Mouse (Mus musculus) myocyte (in vitro differentiated cells): ENCODE measurements at regions not wholly inside any gene's neighbourhood (a gene's known extent, or its start where the extent isn't known, plus 50 kb on each side); places are given as distances from the start of the nearest gene placed in this dataset.

Experiments used
- CEBPB ChIP-seq: IDR thresholded peaks from 2 replicates; pipeline ENCODE4 v1.6.1; 2011; ENCODE audit warnings: mild to moderate bottlenecking, moderate library complexity; ENCODE audit not compliant: poor library complexity, insufficient read depth, severe bottlenecking
- E2F4 ChIP-seq: IDR thresholded peaks from one replicate; pipeline ENCODE4 v1.6.1; 2011; ENCODE audit warnings: mild to moderate bottlenecking, control low read depth, moderate library complexity; ENCODE audit not compliant: insufficient read depth
- POLR2A ChIP-seq: IDR thresholded peaks from one replicate; pipeline ENCODE4 v1.6.1; 2011; ENCODE audit warnings: low read depth, mild to moderate bottlenecking, control low read depth, moderate library complexity; ENCODE audit not compliant: insufficient read length
- TCF12 ChIP-seq: IDR thresholded peaks from one replicate; pipeline ENCODE4 v1.6.1; 2011; ENCODE audit warnings: mild to moderate bottlenecking, control low read depth; ENCODE audit not compliant: poor library complexity, insufficient read depth, severe bottlenecking

- no peak for TF ChIP-seq E2F4
- TF ChIP-seq CEBPB: no peak
- TF ChIP-seq POLR2A: no peak
- TF ChIP-seq TCF12: no peak
Observed at GRCm38 (mm10) chr5:133922181-133922580, 177.3 kb upstream of the Castor2 start.
